ENCODE assay signal across 13 mouse cellular contexts in genomic region chr16:76821261-76821660, GRCm38 (mm10).
"Had no signal": no experiment of that assay in that cellular context is flagged by ENCODE, and none has a peak within 500 bp of the region (broad histone marks: within the 10 kb centered on the region; RNA-seq: fewer than 3 reads in every experiment).

No protein-coding gene starts in this region.

- DNase-seq: cerebellum, adult 18-20 months; cerebellum, adult 2 months; cerebellum, postnatal 36 days; embryo, embryonic 11 days; forebrain, postnatal 0 days; gastrocnemius, adult 2 months; gastrocnemius, postnatal 10 days; gastrocnemius, postnatal 14 days; gastrocnemius, postnatal 25 days; gastrocnemius, postnatal 36 days; heart, adult 11 months; heart, adult 18-20 months; heart, adult 2 months had no signal
